Mouse (Mus musculus) frontal cortex, adult 2 months (tissue): ENCODE results near the gene Tmem132a. TPM values are rescaled to one million over a fixed set of nuclear protein-coding genes. Genes with fewer than 3 reads are reported as not detected.

Source experiments
- DNase-seq, 2 experiments: peaks; one replicate each; pipeline ENCODE4 v3.0.0; 2022; ENCODE audit warnings: low spot score in 1 of 2; ENCODE audit errors: extremely low spot score in 1 of 2
- polyA plus RNA-seq: library from polyadenylated mRNA; depleted of rRNA; stranded (reverse); fragments of >200 nt; gene quantifications from 2 replicates; pipeline ENCODE4 v1.2.3, GENCODE M21; 2012

Gene Tmem132a
- polyA plus RNA-seq, 1 experiment: 132 TPM

DNA sequence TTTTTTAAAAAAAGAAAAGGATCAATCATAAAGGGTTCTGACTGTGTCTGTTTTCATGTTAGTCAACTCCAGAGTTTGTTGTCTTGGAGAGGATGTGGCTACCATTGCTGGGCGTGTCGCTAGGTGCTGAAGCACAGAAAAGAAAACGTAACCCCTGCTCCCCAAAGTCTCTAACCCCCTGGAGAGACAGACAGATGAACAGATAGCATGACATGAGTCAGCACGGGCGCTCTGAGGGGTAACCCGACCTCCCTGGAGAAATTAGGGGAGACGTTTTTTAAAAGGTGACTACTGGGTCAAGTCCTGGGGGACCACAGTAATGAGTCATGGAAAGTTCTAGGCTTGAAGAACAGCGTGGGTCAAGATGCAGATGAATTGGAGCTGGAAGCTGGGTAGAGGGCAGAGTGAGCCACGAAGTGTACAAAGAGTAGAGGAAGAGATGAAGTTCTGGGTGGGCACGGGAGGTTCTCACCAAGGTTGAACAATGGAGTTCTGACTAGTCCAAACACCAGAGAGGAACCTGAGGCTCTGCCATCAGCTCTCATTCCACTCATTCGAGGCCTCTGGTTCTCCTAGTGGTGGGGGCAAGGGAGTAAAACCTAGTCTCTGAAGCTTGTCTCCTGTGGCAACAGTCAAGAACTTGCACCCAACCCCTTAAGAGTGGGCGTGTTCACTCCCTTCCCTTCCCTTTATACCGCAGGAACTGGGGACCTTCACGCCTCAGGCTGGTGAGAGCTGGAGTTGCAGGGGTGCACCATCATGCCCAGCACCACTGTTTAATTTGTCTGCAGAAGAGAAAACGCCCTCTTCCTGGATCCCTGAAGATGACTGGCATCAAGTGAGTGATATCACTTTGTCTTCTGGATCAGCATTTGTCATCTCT is 30.5 kb downstream of the Tmem132a start, which contains the start of gene Slc15a3:
Gene Slc15a3, plus strand, starts transcription at position 718 of the 883 bp plus-strand sequence.
- no peak for DNase-seq

DNA sequence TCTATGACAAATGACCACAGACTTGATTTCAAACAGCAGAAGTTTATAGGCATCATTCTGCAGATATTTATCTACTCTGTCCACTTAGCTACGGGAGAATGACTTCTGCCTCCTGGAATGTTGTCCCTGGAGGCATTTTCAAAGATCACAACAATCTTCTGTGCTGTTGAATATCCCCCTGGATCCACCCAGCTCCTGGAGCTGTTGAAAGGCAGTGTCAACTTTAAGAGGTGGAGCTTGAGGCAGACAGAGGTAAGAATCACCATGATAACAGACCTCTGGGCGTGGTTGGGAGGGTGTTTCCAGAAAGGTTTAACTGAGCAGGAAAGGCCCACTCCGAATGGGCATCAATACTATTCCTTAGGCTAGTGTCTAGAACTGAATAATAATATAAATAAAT is 34.1 kb downstream of the Tmem132a start:
- DNase-seq: no peak

DNA sequence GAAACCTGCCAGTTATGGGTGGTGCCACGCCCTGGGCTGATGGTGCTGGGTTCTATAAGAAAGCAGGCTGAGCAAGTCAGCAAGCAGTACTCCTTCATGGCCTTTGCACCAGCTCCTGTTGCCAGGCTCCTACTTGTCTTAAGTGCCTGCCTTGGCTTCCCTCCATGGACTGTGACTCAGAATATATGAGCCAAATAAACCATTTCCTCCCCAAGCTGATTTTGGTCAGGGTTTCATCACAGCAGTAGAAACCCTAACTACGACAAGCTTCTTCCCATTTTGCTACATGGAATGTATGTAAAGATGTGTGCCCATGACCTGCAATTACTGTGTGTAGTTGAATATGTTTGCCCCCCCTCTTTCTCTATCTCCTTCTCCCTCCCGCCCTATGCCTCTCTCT is 36.1 kb downstream of the Tmem132a start:
- DNase-seq: no peak

DNA sequence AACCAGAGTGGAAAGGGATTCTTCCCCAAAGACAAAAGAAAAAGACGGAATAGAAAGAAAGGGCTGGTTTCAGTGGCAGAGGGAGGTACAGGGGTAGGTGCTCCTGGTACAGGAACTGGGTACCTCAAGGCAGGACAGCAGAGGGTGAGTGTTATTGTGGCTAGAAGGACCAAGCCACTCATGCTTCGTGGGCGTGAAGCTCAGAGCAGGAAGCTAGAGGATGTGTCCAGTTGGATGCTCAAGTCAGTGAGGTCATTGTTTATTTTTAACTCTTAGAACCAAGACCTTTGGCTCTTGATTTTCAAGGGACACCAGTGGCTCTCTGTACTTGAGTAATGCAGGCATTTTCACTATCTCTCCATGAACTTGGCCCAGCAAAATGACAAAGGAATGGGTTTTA is 37.7 kb downstream of the Tmem132a start:
- no peak for DNase-seq

DNA sequence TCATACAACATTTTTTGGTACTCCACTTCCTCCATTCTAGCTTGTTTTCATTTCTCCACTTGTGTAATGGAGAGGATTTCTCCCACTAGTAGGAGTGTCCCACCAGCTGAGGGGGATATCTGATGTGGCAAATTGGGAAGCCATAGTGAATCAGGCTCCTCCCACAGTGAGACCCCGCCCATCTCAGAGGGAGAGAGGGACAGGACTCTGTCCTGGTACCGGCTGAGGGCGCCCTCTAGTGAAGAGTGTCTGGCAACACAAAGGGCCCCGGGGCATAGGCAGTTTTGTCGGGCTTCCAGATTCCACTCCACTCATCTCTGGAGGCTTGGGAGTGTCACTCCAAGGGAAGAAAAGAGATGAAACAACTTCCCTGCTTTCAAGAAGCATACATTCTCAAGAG is 38.3 kb downstream of the Tmem132a start:
- DNase-seq: peak in 1 of 2 experiments; percentile 61

DNA sequence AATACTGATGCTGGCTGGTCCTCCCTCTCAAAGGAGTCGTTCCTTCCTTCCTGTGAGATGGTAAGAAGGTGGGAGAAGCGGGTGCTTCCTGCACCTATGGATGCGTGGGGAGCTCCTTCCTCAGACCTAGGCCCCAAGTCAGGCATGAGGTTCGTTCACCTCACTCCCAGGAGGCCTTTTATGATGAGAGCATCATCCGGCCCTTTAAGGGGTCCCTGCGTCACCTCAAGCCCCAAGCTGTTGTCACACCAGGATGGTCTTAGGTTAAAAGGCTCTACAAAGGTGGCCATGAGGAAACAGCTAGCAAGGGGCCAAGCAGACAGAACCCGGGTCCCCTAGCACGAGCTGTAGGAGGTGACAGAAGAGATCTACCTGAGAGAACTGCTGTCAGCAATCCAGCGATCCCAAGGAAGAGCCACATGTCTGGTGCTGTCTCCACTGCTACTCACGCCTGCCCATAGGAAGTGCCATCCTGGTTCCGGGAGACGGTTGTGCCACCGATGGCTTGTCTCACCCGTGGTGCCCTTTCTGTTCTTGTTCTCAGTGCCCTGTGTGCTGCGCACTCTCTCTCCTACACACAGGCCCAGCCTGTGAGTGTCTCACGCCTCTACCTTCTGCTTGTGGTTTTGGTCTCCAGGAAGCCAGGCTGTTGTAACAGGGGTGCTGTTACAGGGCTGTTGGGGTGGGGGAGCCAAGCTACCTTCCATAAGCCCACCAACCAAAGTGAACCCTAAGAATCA is 40.1 kb downstream of the Tmem132a start, which contains the start of gene Cd6:
Gene Cd6, minus strand, starts transcription at position 623 of the 740 bp plus-strand sequence.
- DNase-seq: no peak

DNA sequence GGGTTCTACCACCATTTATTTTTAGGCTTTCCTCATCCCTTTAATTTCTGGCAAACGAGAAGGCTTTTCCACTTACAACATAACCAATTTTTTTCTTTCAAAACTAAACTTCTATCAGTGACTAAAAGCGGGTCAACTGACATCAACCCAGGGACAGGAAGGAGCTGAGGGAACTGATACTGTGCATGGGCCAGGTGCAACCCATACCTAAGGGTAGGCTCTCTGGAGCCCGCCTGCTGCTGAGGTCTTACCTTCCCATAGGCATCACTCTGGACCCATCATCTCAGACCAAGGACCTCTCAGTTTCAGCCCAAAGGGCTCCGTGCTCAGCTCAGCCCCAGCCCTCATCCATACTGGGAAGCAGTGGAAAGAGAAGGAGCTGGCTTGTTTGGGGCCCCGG is 41.4 kb downstream of the Tmem132a start:
- DNase-seq: no peak

DNA sequence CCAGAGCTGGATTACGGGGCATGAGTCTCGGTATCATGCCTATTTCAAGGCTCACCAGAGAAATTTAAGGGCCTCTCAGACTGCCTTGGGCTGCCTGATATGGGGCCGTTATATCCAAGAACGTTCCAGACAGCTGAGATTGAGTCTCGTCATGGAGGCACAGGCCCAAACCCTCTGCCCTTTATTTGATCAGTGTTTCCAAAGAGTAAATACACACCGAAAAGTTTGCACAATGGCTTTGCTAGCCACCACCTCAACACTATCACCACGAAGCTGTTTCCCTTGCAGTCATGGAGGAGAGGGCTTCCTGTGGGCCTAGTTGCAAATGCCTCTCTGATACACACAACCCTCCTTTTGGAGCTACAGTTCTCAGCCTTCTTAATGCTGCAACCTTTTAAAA is 45.7 kb downstream of the Tmem132a start:
- DNase-seq: no peak

DNA sequence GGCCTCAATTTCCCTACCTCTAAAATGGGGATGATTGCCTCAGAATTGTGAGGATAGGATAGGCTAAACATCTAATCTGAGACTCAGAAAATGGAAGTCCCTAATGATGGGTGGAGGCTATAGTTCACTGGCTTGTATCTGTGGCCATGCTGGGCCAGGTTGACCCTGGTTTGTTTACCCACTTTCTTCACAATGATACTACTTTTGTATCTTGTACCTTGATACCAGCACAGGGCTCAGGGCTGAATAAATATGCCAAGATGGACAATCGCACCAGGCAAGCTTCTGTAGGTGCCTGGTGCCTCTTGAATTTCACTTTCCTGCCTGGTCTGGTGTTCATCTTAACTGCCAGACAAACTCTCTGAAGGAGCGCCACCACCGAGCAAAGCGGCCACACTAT is 47.2 kb downstream of the Tmem132a start:
- DNase-seq: no peak

DNA sequence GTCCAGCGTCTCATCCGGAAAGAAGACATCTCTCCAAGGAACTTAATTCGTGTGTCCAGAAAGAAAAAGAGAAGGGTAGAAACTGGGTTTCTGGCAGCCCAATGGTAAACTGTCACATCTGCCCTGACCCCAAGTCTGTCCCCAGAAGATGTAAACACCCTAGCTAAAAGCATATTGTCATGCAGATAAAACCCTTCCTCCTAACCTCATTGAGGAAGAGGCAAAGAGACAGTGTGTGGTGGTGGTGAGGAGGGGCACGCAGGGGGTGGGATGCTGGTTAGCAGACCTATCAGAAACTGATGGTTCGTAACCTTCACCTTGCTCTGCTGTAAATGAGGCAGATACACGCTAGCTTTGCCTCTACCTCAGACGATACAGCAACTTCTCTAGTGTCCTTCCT is 48.4 kb downstream of the Tmem132a start:
- DNase-seq: no peak

DNA sequence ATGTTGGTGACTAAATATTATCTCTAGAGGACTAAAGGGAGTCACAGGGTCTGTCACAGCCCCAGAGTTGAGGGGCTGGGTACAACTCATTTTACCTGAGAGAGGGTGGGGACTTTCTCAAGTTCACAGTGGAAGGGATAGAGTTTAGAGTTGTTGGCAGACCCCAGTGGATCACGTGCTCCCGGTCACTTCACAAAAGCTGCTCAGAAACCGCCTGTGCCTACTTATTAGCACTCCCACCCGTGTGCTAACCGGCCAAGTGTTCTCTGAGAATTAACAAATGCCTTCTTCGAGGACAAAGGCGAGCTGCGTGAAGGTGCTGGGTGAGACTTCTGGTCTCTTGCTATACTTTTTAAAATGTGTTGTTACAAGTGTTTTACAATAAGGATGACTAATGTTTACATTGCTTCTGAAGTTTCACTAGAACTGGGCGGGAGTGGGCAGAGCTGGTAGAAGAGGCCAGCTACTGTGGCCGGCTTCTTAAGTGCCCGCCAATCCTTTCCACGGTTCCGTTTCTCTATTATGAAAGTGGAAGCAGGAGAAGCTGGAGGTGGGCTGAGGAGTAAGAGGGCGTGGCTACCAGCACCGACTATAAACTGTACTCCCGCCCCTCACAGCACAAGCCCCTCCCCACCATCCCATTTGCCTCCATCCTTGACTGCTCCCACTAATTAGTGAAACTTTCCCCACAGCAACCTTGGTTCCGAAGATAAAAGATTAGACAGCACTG is 51.4 kb downstream of the Tmem132a start:
- no peak for DNase-seq

DNA sequence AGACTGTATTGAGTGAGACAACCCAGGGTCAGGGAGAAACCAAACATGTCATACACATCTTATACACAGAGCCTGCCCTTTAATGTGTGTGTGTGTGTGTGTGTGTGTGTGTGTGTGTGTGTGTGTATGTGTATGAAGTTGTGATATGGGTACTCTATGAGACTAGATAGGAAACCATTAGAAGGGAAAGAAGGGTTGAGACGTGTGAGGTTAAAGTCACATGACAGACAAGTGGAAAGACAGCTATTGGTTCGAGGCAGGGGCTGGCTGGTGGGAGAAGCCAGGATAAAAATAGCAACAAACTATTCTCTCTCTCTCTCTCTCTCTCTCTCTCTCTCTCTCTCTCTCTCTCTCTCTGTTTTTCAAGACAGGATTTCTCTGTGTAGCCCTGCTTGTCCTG is 53.3 kb downstream of the Tmem132a start:
- DNase-seq: no peak

DNA sequence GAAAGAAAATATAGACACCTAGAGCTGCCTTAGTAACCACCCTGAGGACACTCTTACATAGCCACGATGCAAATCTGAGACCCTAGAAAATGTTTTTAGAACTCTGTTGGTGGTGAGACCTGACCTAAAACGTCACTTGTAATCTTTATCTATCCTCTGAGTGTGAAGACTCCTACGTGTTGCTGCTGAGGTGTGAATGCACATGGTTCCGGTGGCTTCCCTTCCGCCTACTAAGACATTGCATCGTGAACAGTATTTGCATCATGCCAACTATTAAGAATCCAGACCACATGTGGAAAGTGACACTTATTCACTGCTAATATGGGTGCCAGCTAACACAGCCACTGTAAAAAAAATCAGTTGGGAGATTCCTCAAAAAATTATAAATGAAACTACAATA is 53.9 kb downstream of the Tmem132a start:
- no peak for DNase-seq

DNA sequence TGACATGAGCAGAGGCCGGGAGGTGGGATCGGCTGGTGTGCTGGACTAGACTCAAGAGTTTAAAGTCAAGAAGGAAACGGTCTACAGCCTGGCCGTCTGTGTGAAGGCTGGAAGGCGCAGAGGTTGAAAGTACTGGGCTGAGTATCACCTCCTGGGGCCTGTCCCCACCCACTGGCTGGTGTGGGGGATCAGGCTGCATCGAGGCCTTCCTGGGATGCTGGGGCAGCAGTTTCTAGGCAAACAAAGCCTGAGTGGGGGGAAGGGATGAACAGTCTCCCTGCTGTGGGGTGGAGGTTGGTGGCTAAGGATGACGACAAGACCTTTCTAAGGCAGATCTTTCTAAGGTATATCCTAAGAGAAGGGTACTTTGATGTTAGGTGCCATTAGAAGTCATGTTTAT is 55.8 kb downstream of the Tmem132a start:
- DNase-seq: no peak

DNA sequence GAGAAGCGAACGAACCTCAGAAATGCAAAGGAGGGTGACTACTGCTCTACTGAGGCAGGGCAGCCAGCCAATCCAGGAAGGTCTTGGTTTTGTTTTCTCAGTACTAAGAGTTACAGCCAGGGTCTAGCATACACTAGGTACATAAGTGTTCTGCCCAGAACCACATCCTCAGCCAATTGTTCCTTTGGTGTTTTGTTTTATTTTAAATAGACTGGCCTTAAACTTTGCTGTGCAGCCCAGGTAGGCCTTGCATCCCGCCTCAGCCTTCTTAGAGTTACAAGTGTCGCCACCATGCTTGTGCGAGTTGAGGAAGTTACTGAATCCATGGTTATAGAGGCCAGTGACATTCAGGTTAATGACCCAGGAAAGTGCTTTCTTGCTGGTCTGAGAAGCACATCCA is 56.7 kb downstream of the Tmem132a start:
- DNase-seq: no peak

DNA sequence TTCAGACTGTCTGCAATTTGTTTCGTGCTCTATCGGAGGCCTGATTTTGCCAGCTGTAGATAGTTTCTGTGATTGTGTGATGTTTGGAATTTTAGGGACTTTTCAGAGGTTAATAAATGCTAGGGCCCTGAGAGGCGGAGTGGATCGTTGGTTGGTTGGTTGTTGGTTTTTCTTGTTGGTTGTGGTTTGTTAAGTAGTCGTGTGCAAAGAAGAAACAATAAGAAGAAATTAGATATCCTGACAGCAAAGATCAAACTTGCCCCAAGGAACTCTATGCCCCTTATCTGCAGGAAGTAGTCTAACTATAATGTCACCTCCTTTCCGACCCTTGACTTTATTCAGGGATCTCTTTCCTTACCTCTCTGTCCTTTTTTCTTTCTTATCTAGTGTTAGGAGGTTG is 58.3 kb downstream of the Tmem132a start:
- DNase-seq: no peak

DNA sequence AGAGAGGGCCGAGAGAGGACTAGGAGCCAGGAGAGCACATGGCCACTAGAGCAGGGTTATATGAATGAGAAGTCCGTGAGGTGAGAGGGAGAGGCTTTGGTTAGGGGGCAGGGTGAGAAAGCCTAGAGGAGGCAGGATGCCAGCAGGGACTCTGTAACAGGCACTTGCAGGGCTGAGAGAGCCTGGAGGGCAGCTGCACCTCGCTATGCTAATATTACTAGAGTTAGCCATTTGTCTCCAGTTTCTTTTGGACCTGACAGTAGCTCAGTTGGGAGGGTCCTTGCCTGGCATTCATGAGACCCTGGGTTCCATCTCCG is 59.6 kb downstream of the Tmem132a start:
- no peak for DNase-seq

DNA sequence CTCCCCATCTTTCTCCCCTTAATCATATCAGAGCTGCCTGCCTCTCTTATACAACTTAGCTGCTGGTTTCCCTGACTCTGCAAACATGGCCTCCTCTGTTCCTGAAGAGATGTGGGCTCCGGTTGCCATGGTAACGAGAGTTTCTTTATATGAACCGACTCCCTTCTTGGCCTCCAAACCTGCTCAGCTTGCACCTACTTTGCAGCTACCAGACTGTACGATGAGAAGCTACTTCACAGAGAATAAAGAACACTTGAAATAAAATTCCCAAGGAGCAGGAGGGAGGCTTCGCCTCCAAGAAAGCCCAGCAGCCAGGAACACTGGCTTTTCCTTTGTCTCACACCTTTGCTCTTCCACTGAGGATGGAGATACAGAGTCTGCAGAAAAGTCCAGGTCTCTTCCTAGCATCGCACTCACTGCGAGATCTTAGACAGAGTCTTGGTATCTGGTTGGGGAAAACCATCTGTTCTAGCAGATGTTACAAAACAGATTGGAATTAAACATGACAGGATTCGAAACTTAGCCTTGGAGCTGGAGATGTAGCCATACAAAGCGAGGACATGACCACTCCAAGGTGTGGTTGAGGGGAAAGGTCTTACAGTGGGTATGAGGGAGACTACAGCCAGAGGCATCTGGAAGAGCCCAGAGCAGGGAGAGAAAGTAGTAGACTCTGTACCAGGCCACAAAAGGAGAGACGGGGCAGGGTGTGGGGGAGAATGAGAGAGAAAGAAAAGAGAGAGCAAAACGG is 60.1 kb downstream of the Tmem132a start:
- DNase-seq: peak; percentile 88

DNA sequence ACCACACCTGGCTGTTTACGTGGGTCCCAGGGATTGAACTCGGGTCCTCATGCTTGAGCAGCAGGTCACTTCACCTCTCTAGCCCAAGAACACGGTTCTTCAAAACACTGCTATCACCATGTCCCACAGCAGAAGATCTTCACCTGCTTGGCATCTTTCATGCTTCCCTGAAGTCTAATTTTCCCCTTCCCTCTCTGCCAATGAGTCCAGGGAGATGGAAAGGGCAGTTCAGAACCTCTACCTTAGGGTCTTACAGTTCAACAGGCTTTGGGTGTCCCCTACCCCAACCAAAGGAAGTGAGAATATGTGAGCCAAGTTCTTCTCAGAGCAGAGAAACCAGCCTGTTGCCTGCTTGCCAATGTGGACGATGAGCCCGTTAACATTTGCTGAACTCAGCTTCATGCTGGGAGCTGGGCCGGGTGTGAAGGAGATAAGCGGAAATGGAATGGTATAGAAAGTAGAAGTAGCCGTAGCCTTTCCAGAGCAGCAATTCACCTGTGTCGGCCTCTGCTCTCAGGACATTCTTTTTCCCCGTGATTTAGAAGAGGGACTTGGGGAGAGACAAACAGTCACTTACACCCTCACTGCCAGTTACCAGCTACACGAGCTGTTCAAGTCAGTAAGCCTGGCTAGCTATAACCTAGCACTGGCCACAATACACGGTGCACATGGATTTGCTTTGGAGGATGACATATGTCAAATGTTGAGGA is 61.1 kb downstream of the Tmem132a start:
- DNase-seq: no peak
